Mouse (Mus musculus): ENCODE data around the gene Ascl1. TPM values are rescaled to one million over a fixed set of nuclear protein-coding genes. Genes with fewer than 3 reads are reported as not detected.

The Ascl1 gene
- total RNA-seq (2022) = 1 to 10 TPM; 1.1 to 2.8 (median 2.0) TPM

DNA sequence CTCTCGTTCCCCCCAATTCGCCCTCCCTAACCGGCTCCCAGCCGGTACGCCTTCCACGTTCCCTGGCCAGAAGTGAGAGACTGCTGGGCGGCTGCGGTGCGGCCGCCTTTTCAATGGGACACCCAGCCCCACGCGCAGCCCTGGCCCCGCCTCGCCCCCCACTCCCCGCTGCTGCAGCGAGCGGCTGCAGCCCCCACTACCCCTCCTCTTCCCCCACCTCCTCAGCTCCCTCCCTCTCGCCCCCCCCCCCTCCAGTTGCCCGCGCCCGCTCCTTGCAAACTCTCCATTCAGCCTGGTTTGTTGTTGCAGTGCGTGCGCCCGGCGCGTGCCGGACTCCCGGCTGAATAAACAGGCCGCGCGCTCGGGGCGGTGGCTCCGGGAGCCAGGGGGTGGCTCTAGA is at the start of gene Ascl1:
Gene Ascl1, minus strand, starts transcription at position 85 of the 400 bp plus-strand sequence.
- no peak for DNase-seq

DNA sequence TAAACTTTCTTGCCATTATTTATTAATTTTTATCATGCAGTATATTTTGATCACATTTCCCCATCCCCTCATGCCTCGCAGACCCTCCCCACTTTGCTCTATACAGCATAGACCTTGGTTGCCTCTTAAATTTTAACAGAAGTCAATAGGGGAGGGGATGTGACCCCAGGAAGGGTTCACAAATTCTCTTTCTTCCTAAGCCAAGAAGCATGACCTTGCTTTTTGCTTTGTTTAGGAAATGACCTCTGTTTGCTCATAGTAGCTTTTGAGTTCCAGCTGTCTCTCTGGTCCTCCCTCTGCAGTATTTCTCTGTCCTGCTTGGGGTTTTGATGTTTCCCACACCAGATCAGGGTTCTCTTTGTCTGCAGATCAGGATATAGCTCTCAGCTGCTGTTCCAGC is 40.7 kb upstream of the Ascl1 start:
- no peak for DNase-seq

DNA sequence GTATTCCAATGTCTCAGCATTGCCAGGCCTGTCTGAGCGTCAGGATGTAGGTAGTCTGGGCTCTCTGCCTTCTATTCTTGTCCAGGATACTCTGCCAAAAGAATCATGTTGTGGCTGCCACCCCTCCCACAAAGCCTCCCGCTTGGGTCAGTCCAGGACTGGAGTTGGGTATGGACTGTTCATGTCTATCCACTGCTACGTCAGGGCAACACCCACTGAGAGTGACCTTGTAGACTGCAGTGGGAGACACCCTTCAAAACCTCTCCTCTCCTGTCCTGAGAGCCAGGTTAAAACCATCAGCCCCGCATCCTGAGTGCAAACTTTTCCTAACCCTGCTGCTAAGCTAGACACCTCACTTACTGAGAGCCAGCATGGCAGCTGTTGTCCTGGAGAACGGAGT is 28.2 kb upstream of the Ascl1 start, which contains the start of gene Pah:
Gene Pah, plus strand, starts transcription at position 150 of the 400 bp plus-strand sequence.
- DNase-seq = no peak

DNA sequence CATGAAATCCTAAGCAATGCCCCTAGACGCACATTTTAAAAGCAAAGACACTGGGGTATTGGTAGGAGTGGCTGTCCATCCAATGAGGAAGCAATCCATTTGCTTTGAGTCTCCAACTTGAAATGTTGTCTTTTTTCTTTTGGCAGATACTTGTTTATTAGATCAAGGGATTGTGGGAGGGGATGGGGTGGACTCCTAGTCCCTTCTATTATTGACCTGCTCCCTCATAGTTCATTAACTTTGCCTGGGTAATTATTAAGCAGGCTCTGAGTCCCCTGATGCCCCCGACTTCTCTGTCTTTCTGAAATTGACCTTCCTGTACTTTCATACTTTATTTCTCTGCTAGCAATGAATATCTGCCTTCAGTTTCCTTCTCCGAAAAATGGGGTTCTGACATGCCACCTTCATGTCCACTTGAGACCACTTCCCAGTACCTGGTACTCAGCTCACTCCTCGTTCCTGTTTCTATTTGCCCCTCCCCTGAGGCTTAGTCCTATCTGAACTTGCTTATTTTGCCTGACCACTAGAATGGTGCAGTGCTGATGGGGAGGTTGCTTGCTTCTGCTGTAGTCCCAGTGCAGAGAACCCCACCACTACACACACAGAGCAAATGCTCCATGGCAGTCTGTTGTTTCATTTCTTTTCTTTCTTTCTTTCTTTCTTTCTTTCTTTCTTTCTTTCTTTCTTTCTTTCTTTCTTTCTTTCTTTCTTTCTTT is 27.1 kb upstream of the Ascl1 start:
- DNase-seq = no peak

DNA sequence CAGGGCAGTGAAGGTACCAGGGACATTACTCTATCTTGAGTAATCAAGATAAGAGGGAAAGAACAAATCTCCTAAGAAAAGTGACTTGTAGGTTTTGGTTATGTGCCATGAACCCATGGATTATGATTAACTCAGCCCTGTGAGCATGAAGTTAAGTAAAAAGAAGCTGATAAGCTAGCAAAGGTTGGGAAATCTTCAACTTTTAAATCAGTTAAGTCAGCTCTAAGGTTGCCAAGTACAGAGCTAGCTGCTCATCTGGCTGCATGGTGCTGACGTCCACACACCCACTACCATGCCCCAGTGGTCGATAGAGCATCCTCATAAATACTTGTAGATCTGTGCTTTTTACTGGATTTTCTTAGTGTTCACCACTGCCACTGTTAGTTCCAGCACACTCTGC is 25.1 kb upstream of the Ascl1 start:
- no peak for DNase-seq

DNA sequence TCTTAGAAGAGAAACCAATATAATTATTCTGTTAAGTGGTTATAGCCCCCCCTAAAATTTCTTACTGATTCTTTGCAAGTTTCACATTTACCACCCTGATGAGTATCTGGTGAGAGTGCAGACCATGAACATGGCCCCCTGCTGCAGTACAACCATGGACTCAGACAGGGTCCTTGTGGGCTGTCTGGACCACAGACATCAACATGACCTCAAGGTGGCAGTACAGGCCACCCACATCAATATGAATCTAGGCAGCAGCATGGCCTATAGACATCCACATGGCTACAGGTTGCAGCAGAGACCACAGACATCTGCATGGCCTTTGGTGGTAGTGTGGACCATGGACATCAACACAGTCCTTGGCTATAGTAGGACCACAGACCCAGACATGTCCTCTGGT is 19.6 kb upstream of the Ascl1 start:
- DNase-seq = no peak

DNA sequence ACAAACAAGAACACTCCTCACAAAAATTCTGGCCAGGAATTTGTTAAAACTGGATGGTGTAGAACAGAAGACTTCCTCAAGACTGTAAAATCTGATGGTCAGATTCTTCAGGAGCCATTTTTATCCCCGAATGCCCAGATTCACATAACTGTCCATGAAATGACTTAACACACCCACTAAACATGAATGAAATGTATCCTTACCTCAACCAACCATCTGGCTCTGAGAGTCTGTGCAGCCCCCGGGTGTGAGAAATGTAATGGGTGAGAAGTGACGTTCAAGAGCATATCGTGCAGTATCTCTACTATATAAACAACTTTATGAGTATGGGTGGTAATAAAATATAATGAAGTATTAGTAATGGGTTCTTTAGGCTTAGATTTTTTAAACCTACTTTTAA is 15.1 kb upstream of the Ascl1 start:
- no peak for DNase-seq

DNA sequence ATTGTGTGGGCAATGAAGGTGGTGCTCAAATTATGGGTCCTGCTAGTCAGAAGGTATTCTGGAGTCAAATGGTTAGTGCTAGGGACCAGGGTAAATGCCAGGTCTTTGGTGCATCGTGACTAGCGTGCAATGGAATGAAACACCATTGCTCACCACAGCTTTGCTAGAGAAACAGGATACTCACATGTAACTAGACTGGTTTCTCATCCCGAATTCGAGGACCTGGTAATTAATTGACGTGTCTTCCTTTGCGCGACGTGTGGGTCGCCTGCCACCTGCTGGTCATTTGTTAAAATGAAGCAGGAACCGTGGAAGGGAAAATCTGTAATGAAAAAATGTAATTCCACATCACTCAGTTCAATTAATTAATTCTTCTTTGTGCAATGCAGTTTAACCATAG is 10.5 kb upstream of the Ascl1 start:
- DNase-seq = peak; percentile 21

DNA sequence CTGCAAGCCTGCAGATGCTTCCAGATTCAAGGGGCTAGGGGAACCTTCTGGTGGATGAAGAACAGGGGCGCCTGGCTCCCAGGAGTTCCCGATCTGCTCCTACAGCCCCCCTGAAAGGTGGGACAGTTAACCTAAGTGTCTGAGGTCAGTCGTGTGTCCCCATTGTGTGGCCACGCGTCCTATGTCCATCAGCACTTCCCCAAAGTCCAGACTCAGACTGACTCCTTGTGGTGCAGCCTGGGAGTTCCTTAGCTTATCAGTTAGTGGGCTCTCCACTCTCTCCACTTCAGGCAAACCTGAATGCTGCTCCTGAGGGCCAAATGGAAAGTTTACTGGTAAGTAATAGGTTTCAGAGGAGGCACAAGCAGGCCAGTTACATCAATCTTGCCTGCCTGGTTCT is 8.8 kb upstream of the Ascl1 start:
- no peak for DNase-seq

DNA sequence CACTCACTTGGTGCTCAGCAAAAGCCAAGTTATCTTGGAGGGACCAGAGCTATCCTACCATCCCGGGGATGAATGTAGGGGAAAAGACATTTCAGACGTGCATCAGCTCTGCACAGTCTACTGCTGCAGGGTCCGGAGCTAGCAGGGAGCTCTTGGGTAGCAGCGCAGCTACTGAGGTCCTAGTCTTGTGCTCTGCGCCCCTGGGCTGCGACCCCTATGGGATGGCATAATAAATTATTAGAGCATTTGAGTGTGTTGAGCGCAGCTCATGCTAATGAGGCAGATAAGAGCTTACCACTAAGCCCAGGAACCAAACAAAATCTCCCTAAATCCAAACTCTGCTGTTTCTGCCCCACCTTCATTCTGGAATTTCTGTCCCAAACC is 8.2 kb upstream of the Ascl1 start:
- no peak for DNase-seq

DNA sequence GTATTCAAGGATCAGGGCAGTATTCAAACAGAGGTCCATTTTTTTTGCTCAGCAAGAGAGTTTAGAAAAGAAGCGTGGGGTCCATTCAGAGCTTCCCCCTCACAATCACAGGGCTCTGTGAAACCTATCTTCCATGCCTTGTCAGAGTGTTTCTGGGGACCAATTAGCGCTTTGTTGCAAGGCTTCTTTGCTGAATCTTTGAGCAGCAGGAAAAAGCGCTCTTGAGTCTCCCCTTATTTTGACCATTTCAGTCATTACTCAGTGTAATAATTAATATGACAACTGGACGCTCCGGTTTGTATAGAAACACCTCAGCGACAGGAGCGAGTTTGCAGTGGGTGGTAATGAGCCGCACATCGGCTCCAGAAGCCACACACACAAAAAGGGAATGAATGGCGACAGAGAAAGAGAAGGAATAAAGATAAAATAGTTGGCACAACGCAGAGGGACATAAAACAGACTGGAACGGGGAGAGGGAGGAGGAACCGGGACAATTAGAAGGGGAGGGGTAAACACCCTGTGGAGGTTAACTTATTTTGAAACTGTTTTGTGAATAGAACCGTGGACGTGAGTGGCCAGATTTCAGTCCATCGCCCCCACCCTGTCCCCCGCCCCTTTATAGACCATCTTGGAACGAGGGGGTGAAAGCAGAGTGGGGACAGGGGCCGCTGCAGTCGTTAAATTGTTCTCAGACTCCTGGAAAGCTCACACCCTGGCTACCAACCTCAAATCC is 7.6 kb upstream of the Ascl1 start:
- no peak for DNase-seq

DNA sequence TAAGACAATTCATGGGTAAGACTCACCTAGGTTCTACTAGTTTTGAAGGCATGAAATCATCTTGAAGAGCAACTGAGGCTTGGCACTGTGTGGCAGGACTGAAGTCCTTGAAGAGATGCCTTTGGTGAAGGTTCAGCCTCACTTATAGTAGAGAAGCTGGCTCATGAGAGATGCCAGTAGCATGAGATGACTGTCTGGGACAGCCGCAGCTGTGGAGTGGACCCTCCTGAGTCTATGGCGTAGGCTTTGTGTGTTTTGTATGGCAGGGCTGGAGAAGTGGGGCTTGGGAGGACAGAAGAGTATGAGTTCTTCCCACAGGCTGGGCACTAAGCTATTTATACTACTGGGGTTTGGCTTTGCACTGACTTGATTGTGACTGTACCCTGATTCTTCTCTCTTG is 3.6 kb upstream of the Ascl1 start:
- no peak for DNase-seq

DNA sequence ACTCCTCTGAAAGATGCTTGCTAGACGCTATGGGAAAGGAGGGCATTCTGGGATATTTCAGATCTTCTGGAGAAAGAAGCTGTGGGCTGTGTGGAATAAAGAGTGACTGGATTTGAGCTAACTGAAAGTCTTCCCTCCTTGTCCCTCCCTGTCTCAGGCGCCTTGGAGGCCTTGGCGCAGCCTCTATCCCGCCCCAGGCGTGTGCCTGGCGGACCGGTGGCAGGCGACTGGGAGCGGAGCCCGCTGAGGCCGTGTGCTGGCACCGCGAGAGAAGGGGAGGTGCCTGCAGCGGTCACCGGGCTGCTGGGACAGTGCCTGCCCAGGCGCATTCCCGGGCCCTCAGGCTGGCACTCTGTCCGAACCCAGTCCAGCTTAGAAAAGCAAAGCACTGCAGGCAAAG is 1.1 kb upstream of the Ascl1 start:
- DNase-seq = peak; percentile 38

DNA sequence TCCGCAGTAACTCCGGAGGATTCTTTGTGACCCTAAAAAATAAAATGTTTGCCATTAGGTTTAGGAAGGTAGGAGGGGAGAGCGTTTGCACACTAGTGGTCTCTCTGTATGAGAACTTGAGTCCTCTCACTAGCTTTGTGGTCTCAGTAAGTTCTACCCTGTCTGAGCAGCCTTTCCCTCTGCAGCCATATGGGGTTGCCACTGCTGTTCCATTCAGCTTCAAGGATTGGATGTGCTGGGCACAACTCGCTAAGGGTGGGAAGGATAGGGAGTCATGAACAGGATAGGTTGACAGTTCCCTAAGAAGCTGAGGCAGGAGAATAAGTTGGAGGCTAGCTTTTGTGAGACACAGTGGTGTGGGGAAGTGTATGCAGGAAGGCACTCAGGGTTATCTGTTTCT is 716 bp upstream of the Ascl1 start:
- DNase-seq = no peak

DNA sequence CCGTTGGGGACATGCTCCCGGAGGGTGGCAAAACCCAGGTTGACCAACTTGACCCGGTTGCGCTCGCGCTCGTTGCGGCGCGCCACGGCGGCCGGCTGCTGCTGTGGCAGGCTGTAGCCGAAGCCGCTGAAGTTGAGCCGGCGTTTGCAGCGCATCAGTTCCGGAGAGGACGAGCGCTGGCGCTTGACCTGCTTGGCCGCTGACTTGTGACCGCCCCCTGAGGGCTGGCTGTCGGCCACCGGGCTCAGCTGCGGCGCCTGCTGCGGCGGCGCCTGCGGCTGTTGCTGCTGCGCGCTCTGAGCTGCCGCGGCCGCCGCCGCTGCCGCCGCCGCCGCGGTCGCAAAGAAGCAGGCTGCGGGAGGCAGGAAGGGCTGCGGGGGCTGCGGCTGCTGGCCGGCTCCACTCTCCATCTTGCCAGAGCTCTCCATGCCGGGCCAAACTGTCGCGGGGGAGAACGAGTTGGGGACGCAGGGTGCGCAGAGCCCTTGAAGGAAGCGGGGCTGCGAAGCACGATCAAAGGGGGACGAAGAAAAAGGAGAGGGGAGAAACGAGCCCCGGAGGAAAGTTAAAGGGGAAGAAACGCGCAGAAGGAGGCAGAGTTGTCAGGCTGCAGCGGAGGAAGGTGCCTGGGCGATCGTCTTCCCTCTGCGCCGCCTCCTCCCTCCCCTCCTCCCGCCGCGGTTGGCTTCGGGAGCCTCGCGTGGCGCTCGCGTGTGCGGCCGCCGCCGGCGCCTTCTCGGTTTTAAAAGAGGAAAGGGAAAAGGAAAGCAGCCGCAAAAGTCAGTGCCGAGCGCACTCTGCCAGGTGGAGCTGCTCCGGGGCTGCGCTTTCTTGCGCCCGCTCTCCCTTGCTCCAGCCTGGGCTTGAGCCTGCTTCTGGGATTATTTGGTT is 554 bp downstream of the Ascl1 start:
- peak; percentile 38 for DNase-seq

DNA sequence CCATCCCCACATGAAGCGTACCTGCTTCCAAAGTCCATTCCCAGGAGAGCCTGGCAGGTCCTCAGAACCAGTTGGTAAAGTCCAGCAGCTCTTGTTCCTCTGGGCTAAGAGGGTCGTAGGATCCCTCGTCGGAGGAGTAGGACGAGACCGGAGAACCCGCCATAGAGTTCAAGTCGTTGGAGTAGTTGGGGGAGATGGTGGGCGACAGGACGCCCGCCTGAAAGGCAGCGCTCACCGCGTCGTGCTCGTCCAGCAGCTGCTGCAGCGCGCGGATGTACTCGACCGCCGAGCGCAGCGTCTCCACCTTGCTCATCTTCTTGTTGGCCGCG is 1.2 kb downstream of the Ascl1 start:
- no peak for DNase-seq

DNA sequence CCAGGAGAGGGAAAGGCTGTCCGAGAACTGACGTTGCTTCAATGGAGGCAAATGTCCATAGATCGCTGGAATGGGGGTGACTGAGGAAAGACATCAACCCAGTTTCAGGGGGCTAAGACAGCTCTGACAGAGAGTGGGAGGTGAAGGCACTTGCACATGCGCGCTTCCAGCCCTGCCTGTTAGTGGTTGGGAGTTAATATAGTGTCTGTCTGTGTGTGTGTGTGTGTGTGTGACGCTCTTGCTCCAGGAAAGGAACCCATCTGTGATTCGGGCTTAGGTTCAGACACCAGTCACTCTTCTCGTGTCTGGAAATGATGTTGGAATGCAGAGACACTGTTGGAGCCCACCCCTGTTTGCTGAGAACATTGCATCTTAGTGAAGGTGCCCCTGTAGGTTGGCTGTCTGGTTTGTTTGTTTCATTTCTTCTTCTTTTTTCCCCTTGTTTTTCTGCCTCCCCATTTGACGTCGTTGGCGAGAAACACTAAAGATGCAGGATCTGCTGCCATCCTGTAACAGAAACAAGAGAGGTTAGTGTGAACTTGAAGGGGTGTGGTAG is 1.9 kb downstream of the Ascl1 start:
- no peak for DNase-seq

DNA sequence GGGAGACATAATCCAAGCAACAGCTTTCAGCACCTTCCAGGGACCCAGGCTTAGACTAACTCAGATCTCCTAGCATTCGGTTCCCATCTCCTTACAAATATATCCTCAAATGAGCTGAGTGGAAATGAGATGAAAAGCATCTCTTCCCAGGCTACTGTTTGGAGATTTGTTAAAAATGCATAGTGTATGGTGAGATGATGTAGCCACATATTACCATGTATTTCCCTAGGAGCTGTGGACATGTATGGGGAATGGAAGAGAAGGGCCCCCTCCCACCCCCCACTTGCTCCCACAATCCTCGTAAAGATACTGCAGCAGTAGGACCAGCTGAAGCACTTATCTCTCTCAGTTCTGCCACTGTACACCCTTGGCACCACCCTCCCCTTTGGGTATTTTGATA is 3.1 kb downstream of the Ascl1 start:
- DNase-seq = no peak

DNA sequence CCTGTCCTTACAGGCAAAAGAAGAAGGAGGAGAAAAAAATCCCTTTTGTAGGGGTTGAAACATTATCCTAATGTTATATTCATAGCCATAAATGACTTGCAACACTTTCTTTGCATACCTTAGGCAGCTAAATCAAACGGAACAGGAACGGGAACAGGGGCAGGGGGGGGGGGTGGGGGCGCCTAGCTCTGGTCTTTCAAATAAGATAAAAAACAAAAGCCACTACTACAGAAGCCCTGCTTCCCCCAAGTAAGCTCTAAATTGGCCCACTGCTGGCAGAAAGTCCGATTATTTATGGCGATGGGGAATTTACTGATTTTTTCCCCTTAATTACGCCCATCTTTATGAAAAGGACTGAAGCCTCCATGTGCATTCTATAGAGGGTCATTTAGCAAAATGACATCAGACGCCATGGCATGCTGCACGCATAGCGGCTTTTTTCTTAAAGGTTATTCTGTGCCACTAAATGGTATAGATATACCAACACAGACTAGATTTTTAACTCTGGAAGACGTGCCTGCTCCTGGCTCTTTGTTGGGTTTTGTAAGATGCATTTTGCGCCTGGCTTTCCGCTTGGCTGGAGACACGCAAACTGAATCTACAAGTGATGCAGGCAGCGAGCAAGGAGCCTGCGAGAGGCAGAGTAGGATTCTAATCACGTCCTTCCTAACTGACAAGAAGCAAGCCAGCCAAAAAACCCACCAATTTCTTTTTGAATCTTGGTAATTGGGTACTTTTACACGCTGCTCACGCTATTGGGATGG is 4.0 kb downstream of the Ascl1 start:
- DNase-seq = no peak

DNA sequence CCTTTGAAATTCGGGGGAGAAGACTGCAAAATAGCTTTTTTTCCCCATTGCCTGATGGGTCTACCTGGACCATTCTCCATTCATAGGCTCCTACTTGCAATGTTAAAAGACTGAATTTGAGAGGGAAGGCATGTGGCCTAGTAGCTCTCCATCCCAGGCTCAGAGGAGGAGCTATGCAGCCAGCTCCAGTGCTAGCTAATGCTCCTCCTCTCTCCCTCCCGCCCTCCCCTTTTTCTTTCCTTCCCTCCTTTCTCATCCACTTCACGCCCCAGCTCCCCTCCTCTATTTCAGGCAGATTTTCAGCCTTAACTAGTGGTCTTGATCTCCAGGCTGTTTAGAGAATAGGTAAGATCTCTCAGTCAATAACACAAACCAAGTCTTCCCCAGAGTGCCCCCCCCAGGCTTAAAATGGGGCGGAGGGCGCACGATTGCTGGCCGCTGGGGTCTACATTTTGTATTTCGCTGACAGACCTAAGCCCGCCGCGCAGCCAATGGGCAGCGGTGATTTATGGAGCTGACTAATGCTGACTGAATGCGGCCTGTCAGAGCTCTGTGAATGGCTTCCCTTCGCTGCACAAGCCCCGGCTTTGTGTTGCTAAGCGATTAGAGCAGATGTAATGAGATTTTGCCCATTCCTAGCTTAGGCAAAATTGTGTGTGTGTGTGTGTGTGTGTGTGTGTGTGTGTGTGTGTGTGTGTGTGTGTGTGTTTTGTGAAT is 4.9 kb downstream of the Ascl1 start:
- DNase-seq = peak; percentile 40

Measured in adrenal gland, adult 8-10 months (tissue).